Mouse (Mus musculus) left cerebral cortex, postnatal 14 days (tissue): ENCODE data around the gene Lrp11. TPM values are rescaled to one million over a fixed set of nuclear protein-coding genes. Genes with fewer than 3 reads are reported as not detected.
"Not testable (repeated sequence)": the region's sequence is repeated elsewhere in the genome, so short reads cannot be mapped to it uniquely, and the experiment has no call there.

Experiments used
- DNase-seq, 2 experiments: peaks; one replicate each; pipeline ENCODE4 v3.0.0; 2021 to 2022; ENCODE audit warnings: low spot score in 2 of 2, mixed read lengths in 1 of 2
- intact Hi-C: fragments of 180-260 bp; cut with DNase I; formaldehyde crosslinking; loops from one replicate; pipeline ENCODE4 v1.15.1; 2025
- long read RNA-seq, 2 experiments: library from polyadenylated mRNA; stranded (forward); transcript quantifications; one replicate each; pipeline ENCODE4 v2.0.0; 2021
- total RNA-seq, 2 experiments: library from RNA; stranded (reverse); gene quantifications; 2 replicates each; pipeline ENCODE4 v1.2.3; 2021

The Lrp11 gene
- 100 to 1,000 TPM; 133 to 139 TPM for total RNA-seq
- long read RNA-seq, experiment 1, transcript Lrp11-205 (3 exons, 976 nt), result minor isoform, 15 of 266 reads
- long read RNA-seq, experiment 1, transcript Lrp11-201 (7 exons, 3,386 nt), result major isoform, 218 of 266 reads
- long read RNA-seq, experiment 1, partial matches to known transcripts, result 12 of 266 reads
- long read RNA-seq, experiment 1, other reads (novel, unspliced or antisense), result 20 of 266 reads
- long read RNA-seq, experiment 2, transcript Lrp11-201 (7 exons, 3,386 nt), result major isoform, 181 of 221 reads
- long read RNA-seq, experiment 2, partial matches to known transcripts, result 5 of 221 reads
- long read RNA-seq, experiment 2, other reads (novel, unspliced or antisense), result 30 of 221 reads

DNA sequence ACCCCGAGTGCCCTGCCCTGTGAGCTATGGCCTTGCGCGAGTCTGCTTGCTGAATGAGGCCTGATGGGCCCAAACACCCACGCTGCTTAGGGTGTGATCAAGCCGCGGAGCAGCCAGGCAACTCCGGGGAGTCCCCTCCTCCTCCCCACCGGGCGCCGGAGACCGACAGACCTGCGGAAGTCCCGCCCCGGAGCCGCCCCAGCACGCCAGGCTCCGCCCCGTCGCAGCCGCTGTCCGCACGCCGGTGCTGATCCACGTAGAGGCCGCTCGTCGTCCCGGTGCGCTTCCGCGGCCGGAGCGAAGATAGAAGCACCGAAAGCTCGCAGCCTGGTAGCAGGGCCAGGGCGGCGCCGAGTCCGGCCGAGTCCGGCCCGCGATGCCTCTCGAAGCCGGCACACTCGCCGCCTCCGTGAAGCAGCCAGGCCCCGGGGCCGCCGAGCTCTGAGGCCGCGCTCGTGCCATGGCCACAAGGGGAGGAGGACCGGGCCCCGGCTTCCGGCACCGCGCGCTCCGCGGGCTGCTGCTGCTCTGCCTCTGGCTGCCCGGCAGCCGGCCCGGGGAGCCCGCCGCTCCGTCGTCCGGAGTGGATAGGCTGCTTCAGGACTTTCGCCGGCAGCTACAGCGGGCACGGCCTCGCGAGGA lies at the start of gene Lrp11:
Gene Lrp11, plus strand, starts transcription at position 209 of the 642 bp plus-strand sequence.
- intact Hi-C loops, result no loop called here
- DNase-seq, result peak; percentile 63 to 84

DNA sequence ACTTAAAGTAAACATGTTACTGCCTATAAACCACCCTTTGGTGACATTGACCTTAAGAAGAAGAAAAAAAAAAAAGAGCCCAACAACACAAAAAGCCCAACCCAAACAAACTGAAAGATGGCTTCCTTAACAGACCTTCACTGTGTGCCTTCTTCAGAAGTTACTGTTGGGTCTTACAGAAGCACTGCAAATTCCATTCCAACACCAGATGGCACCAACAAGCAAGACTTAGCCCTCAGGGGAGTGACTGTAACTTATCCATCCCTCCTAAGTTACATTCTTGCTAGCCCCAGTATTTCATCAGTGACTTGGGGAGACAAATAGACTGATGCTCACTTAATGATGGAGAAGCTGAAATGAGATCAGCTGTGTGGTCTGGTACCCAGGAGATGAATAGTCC lies 11.6 kb upstream of the Lrp11 start:
- intact Hi-C loops, result no loop called here
- DNase-seq, result peak; percentile 40 to 69

DNA sequence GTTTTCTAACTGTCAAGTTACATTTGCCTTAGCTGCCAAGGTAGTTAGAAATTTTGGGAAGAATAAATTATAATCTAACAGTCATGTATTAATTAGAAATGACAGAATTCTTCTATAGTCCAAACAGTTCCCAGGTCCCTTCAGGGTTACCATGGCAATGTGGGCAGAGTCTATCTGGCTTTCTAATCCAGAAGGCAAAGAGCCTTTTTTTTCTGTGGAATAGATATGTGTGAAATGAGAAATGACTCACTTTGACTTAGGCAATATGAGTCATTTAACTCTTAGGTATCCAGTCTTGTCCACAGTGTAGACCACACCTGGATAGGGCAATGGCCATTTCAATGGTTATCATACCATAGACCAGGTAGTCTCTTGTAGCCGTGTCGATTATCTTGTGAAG lies 8.2 kb upstream of the Lrp11 start:
- intact Hi-C loops, result no loop called here
- no peak for DNase-seq

DNA sequence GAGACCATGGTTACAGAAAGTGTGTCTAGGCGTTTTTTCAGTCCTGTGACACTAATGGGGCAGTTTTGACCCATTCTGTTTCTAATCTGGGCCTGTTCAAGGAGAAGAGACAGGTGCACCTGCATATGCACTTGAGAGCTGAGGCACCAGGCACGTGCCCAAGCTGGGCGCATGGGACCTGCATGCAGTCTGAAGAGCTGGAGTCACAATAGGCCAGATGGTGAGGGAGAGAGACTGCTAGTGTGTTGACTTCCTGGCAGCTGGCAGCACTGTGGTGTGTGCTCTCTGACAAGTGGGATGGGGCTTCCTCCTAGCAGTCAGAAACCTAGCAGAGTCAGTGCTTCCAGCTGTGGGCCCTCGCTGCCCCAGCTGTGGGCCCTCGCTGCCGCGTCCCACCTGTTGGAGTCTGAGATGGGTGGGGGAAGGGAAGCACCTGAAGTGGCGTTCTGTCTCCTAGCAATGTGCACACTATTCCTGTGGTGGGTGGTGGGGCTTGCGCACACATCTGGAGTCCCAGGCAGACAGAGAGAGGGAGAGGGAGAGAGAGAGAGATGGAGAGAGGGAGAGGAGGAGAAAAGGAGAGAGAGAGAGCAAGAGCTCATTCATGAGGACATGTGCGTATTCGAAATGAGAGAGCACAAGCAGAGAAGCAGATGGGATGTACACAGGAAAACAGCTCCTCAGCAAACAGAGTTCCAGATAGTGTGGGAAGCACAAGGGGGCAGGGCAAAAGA lies 7.3 kb upstream of the Lrp11 start:
- no peak for DNase-seq
- intact Hi-C loops, result no loop called here

DNA sequence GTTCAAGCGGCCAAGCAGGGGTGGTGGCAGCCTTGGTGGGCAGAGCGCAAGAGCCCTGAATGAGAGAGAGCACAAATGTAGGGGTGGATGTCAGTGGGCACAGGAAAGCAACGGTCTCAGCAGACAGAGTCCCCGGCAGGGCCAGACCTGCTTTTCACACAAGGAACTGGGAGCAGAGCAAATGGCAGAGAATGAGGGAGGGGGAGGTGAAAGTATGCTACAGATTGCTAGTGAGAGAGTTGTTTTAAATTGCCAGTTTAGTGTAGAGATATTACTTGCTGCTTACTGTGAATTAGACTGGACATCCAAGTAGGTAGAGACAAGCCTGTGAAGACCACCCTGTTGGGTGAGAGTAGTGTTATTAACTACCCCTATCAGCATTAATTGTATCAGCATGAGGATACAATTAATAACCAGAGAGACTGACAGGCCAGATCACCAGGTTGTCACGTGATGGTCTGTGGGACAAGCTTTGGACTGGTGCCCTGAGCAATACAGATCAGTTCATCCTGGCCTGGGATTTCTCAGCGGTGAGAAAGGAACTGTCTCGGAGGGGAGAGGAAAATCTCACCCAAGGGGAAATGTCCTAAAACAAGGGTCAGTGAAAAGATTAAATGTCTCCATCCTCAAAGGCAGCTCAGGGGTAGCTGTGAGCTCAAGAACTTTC lies 6.6 kb upstream of the Lrp11 start:
- intact Hi-C loops, result no loop called here
- no peak for DNase-seq

DNA sequence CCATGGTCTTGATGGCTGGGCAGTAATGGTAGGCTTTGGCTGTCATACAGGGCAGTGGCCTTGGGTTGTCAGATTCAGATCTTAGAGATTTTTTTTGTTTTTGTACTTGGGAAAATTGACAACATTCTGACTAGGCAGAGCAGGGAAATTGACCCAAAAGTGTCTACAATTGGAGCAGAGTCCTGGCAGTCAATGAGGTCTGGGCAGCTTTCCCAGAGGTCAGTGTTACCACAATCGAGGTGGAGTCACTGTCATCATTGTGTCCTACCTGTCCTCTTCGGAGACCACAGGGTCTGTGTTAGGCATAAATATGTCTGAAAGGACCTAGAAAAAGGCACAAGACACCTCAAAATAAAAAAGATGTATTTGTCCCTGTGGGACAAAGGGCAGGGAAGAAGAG lies 2.8 kb upstream of the Lrp11 start:
- no peak for DNase-seq
- intact Hi-C loops, result no loop called here

DNA sequence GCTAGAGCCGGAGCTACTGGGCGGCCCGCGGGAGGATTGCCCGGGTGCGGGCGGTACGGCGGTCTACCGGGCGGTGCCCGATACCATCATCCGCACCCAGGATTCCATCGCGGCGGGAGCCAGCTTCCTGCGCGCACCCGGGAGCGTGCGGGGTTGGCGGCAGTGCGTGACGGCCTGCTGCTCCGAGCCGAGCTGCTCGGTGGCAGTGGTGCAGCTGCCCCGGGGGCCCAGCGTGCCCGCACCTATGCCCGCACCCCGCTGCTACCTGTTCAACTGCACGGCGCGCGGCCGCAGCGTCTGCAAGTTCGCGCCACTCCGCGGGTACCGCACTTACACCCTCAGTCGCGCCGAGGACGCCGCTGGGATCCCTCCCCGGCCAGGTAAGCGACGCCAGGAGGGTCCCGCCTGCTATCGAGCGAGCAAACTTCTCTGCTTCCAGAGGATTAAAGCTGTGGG lies 662 bp downstream of the Lrp11 start:
- intact Hi-C loops, result no loop called here
- DNase-seq, result peak in 1 of 2 experiments; percentile 28

DNA sequence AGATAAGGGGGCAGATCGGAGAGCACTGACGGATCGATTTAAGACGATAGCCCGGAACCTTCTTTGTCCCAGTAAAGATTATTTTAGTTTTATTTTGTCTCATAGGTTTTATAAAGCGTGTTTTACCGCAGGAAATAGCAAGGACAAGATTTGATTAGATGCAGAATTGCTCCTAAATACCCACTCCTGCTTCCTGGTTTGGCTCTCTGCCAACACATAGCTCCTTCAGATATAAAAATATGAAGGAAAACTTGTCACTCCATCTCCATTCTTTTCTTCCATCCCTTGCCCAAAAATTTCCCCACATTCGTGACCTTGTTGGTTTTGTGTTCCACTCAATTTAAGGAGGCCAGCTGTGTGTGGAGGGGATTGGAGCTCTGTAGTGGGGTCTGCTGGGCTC lies 1.2 kb downstream of the Lrp11 start:
- intact Hi-C loops, result no loop called here
- no peak for DNase-seq

DNA sequence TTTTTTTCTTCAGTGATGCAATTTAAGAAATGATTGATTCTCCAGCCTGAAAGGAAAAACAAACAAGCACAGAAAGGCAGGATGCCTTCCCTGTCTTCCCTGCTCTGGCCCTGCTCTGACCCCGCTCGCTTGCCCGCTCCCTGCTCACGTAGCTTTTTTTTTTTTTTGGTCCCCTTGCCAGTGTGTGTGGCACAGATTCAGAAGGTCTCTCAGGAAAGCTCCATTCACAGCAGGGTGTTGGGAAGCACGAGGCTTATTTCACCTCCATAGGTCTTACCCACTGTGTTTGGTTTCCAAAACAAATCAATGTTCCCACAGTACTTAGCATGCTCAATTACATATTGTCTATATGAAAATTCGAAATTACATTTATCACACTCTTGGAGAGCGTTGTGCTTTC lies 5.2 kb downstream of the Lrp11 start:
- intact Hi-C loops, result no loop called here
- no peak for DNase-seq

DNA sequence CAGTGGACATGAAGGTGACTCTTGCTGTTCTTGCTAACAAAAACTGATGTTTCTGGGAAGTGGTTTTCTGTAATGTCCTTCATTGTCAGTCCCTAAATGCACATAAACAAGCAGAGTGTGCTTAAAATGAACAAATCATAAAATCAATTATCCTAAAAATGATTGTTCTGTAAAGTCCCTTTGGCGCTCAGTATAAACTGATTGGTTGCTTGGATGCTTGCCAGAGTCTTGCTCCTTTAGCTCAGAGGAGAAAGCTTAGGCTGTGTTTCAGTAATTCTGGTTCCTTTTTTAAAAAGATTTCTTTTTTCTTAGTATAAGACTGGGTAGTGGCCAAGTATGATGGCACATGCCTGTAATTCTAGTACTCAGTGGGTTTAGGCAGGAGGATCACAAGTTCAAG lies 6.7 kb downstream of the Lrp11 start:
- intact Hi-C loops, result no loop called here
- DNase-seq, result no peak

DNA sequence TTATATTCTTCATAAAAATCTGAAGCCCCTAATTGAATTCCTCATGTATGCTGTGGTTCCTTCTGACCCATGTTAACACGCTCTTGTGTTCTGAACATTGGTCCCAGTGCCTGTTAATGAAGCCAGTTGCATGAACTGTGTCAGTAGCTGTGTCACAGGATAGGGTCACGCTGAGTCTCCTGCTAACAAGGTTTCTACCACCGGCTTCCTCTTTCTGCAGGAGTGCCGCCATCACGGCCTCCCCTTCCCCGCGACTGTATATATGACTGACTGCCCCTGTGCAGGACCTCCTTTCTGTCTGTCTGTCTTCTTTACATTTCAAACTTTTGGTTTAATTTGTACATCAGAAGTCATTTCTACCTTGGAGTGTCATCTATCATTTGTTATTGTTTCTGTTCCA lies 8.6 kb downstream of the Lrp11 start:
- intact Hi-C loops, result no loop called here
- DNase-seq, result no peak

DNA sequence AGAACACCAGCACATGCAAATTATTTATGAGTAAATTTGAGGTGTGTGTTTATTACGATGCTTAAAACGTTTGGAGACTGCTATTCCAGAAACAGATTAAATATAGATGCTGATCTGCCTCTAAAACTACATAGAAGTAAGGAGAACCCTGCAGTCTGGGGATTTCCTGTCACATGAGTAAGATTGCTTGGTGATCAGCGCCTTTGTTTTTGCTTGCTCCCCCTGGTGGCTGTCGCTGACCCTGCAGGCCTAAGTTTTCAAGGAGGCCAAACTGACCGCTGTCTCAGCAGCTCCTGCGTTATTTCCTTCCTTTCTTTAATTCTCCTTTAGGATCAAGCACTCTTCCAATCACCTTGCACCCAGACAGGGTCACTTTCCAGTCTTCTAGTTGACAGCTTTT lies 11.0 kb downstream of the Lrp11 start:
- intact Hi-C loops, result loop anchor here (2.0 to 5.0 kb wide), 2 partner anchors 128 to 268 kb away; partner anchors contain the start of gene Ulbp1
- DNase-seq, result peak; percentile 77 to 80

DNA sequence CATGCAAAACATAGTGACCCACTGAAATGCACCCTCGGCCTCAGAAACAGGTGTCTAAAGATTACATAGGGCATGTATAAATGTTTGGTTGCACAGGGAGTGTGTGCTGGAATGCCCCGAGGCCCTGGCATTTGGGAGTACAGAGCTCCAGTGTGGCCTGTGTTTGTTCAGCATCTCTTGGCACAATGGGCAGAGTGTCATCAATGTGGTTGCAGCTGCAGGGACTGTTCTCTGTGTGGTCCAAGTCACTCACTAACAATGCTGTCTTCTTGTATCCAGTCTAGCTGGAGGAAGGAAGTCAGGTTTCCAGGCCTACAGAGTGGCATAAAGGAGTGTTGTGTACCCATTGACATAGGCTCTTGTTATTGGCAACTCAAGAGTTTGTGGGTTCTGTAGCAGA lies 15.6 kb downstream of the Lrp11 start:
- peak; percentile 16 to 36 for DNase-seq
- intact Hi-C loops, result no loop called here

DNA sequence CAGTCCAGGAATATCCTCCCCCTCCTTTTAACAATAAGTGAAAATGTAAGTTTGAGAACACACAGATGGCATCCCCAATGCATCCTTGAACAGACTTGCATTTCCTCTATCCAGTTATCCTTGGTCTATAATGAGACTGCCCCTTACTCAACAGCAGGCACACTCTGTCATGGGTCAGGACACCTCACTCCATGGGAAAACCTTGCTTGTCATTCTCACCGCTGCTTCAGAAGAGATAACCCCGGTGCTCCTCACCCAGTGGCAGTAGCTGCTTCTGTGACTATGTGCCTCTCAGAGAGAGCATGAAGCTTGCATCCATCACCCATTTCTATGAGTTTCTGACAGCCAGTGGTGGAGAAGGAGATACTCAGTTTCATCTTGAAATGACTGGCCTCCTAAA lies 16.8 kb downstream of the Lrp11 start:
- no peak for DNase-seq
- intact Hi-C loops, result no loop called here

DNA sequence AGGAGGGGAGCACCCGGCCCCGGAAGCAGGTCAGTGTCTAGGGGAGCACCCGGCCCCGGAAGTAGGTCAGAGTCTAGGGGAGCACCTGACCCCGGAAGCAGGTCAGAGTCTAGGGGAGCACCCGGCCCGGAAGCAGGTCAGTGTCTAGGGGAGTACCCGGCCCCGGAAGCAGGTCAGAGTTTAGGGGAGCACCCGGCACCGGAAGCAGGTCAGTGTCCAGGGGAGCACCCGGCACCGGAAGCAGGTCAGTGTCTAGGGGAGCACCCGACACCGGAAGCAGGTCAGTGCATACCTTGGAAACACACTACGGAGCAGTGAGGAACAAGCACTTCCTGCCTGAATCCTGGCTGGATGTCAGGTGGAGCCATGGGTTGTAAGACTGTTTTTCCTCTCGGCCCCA lies 19.0 kb downstream of the Lrp11 start:
- intact Hi-C loops, result no loop called here

DNA sequence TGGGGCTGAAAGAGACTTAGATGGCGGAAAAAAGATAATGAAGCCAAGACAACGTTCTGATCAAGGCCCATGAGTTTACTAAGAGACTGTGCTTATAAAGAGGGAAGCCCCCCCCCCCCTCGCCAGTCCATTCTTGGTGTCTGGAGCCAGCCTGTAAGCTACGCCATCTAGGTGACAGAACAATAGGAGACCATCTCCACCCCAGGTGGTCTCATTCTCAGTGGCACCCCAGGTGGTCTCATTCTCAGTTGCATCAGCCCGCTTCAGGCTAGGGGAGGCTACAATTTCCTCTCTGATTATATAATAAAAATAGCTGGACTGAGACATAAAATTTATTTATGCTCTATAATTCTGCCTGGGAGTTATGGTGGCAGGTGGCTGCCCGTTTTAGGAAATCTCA lies 22.0 kb downstream of the Lrp11 start:
- intact Hi-C loops, result no loop called here
- DNase-seq, result no peak

More for the DNA sequence above, 19.0 kb downstream of the Lrp11 start:
- DNase-seq, result no peak

DNA sequence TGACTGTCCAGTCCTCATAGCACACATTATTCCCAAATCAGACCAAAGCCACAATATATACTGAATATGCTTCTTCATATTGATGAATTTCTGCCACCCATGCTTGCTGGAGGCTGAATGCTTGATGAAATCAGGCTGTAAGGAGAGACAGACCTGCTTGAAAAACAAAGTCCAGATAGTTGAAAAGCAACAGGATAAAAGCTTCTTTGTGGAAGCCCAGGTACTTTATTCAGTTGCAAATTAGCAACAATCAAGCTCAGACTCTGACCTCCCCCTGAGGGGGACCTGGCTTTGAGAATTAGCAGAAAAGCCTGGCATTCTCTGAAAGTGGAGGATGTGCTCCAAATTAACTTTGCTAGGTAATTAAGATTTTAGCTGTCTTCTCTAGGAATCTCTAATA lies 22.6 kb downstream of the Lrp11 start:
- intact Hi-C loops, DNase-seq: not testable (repeated sequence)

DNA sequence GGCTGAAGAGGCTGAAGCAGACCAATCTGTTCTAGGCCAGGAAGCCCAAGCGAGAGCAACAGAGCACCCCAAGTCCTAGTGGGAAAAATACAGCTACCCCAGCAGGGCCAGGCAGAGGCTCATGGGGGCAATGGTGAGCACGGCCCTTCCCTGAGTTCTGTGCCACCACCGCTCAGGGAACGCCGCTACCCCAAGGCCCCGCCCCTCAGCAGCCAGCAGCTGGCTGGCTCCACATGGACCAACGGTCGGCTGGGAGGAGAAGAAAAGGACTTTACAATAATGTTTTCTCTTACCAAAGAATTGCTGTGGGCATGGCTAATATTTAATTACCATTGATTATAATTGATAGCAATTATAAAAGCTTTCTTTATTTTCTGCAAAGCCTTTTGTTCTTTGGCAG lies 25.2 kb downstream of the Lrp11 start:
- no peak for DNase-seq
- intact Hi-C loops, result no loop called here

DNA sequence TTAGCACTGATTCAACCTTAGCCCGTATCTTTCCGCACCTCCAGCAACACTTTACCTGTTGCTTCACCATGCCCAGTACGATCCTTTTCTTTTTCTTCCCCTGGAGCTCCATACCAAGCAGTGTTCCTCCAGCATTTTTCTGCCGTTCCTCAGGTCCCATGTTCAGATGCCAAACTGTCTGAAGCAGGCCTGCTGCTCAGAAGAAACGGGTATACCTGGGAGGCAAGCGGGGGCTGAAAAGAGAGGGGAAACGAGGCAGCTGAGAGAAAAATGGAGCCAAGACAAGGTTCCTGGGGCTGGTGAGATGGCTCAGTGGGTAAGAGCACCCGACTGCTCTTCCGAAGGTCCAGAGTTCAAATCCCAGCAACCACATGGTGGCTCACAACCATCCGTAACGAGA lies 27.5 kb downstream of the Lrp11 start:
- DNase-seq, intact Hi-C loops: not testable (repeated sequence)

DNA sequence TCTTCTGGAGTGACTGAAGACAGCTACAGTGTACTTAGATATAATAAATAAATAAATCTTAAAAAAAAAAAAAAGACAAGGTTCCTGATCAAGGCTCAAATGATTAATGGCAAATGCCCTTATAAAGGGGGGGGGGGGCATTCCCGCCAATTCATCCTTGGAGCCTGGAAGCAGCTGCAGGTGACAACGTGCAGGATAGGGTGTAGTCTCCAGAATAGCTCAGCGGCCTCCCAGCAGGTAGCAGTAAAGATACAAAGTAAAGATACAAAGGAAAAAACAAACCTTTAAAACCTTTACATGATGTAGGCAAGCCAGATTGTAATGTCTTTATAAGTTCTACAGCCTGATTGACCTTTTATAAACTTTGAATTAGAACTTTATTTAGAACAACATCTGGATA lies 28.0 kb downstream of the Lrp11 start:
- DNase-seq, intact Hi-C loops: not testable (repeated sequence)
